Mouse (Mus musculus) gastrocnemius, adult 18-20 months (tissue): ENCODE data around the gene Arl2bp. TPM values are rescaled to one million over a fixed set of nuclear protein-coding genes. Genes with fewer than 3 reads are reported as not detected.

Experiments used
- DNase-seq: peaks from one replicate; pipeline ENCODE4 v3.0.0; 2021; ENCODE audit warnings: low spot score
- long read RNA-seq, 2 experiments: library from polyadenylated mRNA; stranded (forward); transcript quantifications; one replicate each; pipeline ENCODE4 v2.0.0; 2021
- total RNA-seq, 2 experiments: library from RNA; stranded (reverse); gene quantifications; 2 replicates each; pipeline ENCODE4 v1.2.3; 2021

Gene Arl2bp
- 10 to 100 TPM; 50.4 to 54.9 TPM for total RNA-seq
- long read RNA-seq, experiment 1, partial matches to known transcripts = 0 of 8 reads
- long read RNA-seq, experiment 1, other reads (novel, unspliced or antisense) = 4 of 8 reads
- long read RNA-seq, experiment 2, transcript Arl2bp-202 (6 exons, 1,133 nt) = major isoform, 5 of 12 reads
- long read RNA-seq, experiment 2, partial matches to known transcripts = 4 of 12 reads
- long read RNA-seq, experiment 2, other reads (novel, unspliced or antisense) = 2 of 12 reads

GRCm38 (mm10) chr8:94666456-94667308, at the start of gene Arl2bp:
Arl2bp (plus strand) TSS chr8:94666600.
- DNase-seq = peak; percentile 93

- no peak for DNase-seq
Observed at GRCm38 (mm10) chr8:94624885-94625284, 41.5 kb upstream of the Arl2bp start.

DNA sequence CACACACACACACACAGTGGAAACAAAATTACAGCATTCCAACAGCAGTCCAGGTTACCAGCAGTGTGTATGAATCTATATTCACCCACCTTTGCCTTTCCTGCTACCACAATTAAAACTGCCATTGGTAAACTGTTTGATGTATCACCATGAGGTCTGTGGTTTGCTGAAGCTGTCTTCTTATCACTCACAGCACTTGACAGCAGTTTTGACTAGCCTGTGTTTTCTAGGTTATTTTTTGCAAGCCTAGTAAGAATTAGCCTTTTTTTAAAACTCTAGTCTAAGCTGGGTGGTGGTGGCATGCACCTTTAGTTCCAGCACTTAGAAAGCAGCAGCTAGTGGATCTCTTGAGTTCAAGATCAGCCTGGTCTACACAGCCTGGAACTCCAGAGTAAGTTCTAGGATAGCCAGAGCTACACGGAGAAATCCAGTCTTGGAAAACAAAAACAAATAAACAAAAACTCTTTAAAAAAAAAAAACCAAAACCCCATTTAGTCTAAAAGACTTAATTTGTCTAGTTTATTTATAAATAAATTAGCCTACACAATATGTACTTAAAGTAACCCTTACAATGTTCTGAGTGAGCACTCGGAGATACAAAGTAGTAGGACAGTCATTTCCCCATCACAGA, 32.7 kb upstream of the Arl2bp start:
- no peak for DNase-seq

- DNase-seq = no peak
Observed at GRCm38 (mm10) chr8:94634211-94634610, 32.2 kb upstream of the Arl2bp start.

GRCm38 (mm10) chr8:94641183-94641582, 25.2 kb upstream of the Arl2bp start:
- peak; percentile 4 for DNase-seq

GRCm38 (mm10) chr8:94641938-94642337, 24.5 kb upstream of the Arl2bp start:
- DNase-seq = no peak

- DNase-seq = no peak
Observed at GRCm38 (mm10) chr8:94645202-94645601, 21.2 kb upstream of the Arl2bp start.

- DNase-seq = no peak
Observed at GRCm38 (mm10) chr8:94646165-94646564, 20.2 kb upstream of the Arl2bp start.

- no peak for DNase-seq
Observed at GRCm38 (mm10) chr8:94649496-94649895, 16.9 kb upstream of the Arl2bp start.

DNA sequence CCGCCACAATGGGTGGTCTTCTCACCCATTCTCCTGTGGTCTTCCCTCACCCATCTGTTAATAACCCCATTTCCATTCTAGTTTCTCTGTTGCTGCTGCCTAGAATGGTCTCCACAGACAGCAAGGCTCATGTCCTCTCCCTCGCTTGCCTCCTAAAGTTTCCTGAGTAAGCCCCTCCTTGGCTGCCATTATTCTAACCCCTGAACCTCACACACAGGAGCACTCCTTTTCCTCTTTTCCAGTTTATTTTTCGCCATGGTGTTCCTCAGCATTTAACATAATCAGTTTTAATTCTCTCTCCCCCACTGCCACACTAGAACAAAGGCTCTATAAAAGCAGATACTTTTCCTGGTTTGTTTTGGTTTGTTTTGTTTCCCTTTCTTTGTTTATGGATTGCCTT, 13.4 kb upstream of the Arl2bp start:
- no peak for DNase-seq

- DNase-seq = no peak
Observed at GRCm38 (mm10) chr8:94654994-94655393, 11.4 kb upstream of the Arl2bp start.

GRCm38 (mm10) chr8:94658031-94658430, 8.4 kb upstream of the Arl2bp start:
- no peak for DNase-seq

DNA sequence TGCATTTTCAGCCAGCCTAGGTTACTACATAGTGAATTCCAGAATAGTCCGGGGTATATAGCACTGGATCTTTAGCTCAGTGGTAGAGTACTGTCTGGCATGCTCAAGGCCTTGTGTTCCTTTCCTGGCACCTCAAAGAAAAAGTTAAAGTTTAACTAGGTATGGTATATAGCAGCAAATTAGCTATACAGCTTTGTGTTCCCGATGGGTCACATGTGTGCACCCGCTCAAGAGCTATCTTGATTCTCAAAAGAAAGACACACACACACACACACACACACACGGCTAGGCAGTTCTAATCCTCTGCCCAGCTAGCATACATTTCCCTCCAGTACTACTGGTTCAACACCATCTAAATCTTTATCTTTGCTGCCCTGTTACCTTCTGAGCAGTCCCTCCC, 6.0 kb upstream of the Arl2bp start:
- DNase-seq = no peak

- no peak for DNase-seq
Observed at GRCm38 (mm10) chr8:94664722-94665121, 1.7 kb upstream of the Arl2bp start.

GRCm38 (mm10) chr8:94674384-94674783, 8.0 kb downstream of the Arl2bp start:
- DNase-seq = no peak

- no peak for DNase-seq
Observed at GRCm38 (mm10) chr8:94675923-94676322, 9.5 kb downstream of the Arl2bp start.

- DNase-seq = no peak
Observed at GRCm38 (mm10) chr8:94678582-94678981, 12.2 kb downstream of the Arl2bp start.

DNA sequence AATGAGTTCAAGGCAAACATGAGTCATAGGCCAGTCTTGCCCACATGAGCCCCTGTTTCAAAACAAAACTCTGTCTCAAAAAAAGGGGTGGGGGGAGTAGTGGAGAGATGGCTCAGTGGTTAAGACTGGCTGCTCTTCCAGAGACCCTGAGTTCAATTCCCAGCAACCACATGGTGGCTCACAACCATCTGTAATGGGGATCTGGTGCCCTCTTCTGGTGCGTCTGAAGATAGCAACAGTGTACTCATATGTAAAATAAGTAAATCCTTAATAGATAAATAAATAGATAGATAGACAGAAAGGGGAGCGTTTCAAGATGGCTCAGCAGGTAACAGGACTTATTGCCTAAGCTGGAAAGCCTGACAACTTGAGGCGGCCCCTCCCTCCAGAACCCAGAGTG, 14.0 kb downstream of the Arl2bp start:
- no peak for DNase-seq

DNA sequence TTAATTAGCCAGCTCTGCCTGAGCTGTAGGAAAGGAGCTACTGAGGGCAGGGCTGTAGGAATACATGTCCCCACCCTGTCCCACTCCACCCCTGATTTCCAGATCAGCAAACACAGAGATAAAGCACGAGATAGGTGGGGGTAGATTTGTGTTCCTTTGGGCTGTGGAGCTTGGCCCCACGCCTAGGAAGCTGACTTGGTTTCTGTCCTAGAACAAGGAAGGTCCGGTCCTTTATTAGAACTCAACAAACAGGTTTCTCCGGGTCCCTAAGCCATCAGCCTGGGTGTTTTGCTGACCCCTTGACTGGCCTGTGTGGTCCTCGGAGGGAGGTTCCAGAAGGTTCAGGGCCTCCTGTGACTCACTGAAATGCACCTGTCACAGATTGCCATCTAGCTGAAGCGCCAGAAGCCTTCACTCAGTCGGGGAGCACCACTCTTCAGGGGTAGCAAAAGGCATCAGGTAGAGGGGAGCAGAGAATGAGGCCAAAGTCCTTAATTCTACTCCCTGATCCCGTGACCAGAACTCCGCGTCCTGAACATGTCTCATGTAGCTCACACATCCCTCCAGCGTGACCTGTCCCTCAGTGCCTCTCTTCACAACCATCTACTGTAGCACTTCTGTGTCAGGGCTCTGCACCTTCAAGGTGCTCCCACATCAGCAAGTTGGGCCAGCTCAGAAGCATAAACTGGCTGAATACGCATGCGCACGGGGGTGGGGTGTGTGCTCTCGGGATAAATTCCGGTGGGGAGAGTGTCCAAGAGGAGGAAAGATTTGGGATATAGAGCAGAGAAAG, 16.5 kb downstream of the Arl2bp start:
- no peak for DNase-seq

- DNase-seq = no peak
Observed at GRCm38 (mm10) chr8:94684287-94684686, 17.9 kb downstream of the Arl2bp start.

DNA sequence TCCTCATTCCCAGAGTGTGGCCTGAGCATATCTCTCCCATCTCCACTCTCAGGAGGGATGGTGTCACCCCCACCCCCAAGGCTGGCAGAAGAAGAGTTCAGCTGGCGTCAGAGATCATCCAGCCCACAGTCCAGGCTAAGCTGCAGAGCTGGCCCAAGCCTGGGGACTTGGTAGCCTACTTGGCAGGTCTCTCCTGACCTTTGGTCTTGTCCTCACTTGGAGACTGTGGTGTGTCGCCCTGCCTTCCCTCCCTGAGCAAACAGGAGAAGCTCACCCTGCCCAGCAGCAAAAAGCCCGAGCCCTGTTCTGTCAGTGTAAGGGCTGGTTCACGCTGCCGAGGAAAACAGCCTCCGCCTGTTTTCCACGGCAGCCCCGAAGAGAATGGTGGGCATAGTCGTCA, 19.6 kb downstream of the Arl2bp start:
- DNase-seq = peak; percentile 55

DNA sequence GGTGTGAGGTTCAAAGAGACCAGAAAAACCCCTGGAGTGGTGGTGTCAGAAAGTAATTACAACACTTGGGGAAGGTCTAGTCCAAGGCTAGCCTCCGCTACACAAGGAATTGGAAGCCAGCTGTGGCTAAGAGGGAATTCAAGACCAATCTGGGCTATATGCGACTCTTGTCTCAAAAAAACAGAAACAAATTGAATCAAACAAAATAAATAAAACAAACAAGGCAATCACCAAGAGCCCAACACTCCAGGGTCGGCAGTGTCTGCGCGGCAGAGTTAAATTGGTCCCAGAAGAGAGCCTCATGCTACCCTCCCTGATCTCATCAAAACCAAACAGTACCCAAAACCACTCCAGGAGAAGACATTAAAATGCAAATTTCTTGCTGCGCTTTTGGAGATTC, 28.3 kb downstream of the Arl2bp start:
- DNase-seq = no peak
